Mouse (Mus musculus) brain, embryonic 14.5 days (tissue): ENCODE results near the gene Ccl26.

ENCODE experiments used
- CTCF ChIP-seq: fragments of 200-500 bp; IDR thresholded peaks from 2 replicates; pipeline ENCODE4 v1.5.1; 2012; ENCODE audit warnings: inconsistent platforms, mild to moderate bottlenecking, moderate library complexity, borderline replicate concordance; ENCODE audit not compliant: insufficient read depth, insufficient read length; ENCODE audit errors: extremely low read depth
- POLR2A ChIP-seq: fragments of 200-500 bp; IDR thresholded peaks from 2 replicates; pipeline ENCODE4 v1.6.1; 2012; ENCODE audit warnings: mild to moderate bottlenecking, inconsistent platforms, borderline replicate concordance; ENCODE audit not compliant: poor library complexity, insufficient read depth, insufficient read length, severe bottlenecking; ENCODE audit errors: extremely low read depth

GRCm38 (mm10) chr5:135524660-135525560 lies 38.5 kb downstream of the Ccl26 start:
- TF ChIP-seq CTCF (no peak), POLR2A (no peak)
